Mouse (Mus musculus) heart, postnatal 0 days (tissue): ENCODE measurements around the gene Naa25. TPM values are rescaled to one million over a fixed set of nuclear protein-coding genes. Genes with fewer than 3 reads are reported as not detected.

Source experiments
- ATAC-seq: fragments of 200-750 bp; cut with Nextera tagmentation; 2 replicates; pipeline ENCODE4 v1.8.0; 2017; ENCODE audit warnings: low read depth, moderate number of reproducible peaks, moderate library complexity; ENCODE audit not compliant: insufficient read depth
- DNase-seq: peaks from one replicate; pipeline ENCODE4 v3.0.0-alpha.2; 2016; ENCODE audit warnings: low spot score
- H3K27ac ChIP-seq: fragments of 300-500 bp; sonication (generic); 2 replicates; pipeline ENCODE4 v1.5.1; 2014; ENCODE audit warnings: low read depth, mild to moderate bottlenecking
- H3K27me3 ChIP-seq: fragments of 300-500 bp; sonication (generic); 2 replicates; pipeline ENCODE4 v1.6.1; 2014; ENCODE audit warnings: low read length, mixed read lengths; ENCODE audit not compliant: control insufficient read depth, insufficient read depth
- H3K36me3 ChIP-seq: fragments of 300-500 bp; sonication (generic); replicated peaks from 2 replicates; pipeline ENCODE4 v1.6.1; 2014; ENCODE audit warnings: low read length, mixed read lengths; ENCODE audit not compliant: control insufficient read depth, insufficient read depth
- H3K4me1 ChIP-seq: fragments of 300-500 bp; sonication (generic); 2 replicates; pipeline ENCODE4 v1.6.1; 2014; ENCODE audit warnings: antibody characterized with exemption; ENCODE audit not compliant: control insufficient read depth, insufficient read depth
- H3K4me2 ChIP-seq: fragments of 300-500 bp; sonication (generic); 2 replicates; pipeline ENCODE4 v1.6.1; 2014; ENCODE audit warnings: low read depth, mild to moderate bottlenecking, low read length, moderate library complexity
- H3K4me3 ChIP-seq: fragments of 300-500 bp; sonication (generic); 2 replicates; pipeline ENCODE4 v1.5.1; 2014; ENCODE audit warnings: low read depth, low read length
- H3K9ac ChIP-seq: fragments of 300-500 bp; sonication (generic); replicated peaks from 2 replicates; pipeline ENCODE4 v1.6.1; 2014; ENCODE audit warnings: low read depth, low read length, mixed read lengths
- H3K9me3 ChIP-seq: fragments of 300-500 bp; sonication (generic); replicated peaks from 2 replicates; pipeline ENCODE4 v1.6.1; 2016; ENCODE audit warnings: low read length; ENCODE audit not compliant: control insufficient read depth
- CTCF ChIP-seq: IDR thresholded peaks from 2 replicates; pipeline ENCODE4 v1.5.1; 2016; ENCODE audit warnings: antibody characterized with exemption, control low read depth, low read depth
- EP300 ChIP-seq: IDR thresholded peaks from 2 replicates; pipeline ENCODE4 v1.6.1; 2016; ENCODE audit warnings: antibody characterized with exemption, low read depth
- WGBS: fragments of 180-500 bp; shearing (Covaris S2); extraction: QIAGEN DNeasy Blood & Tissue Kit; methylation state at CpG from one replicate; pipeline ENCODE4 v1.1.7; 2014; 5-methylcytosine and 5-hydroxymethylcytosine counted together
- polyA plus RNA-seq: library from polyadenylated mRNA; unstranded; fragments of >200 nt; fragmentation: Nextera tagmentation; extraction: Ambion mirVana; gene quantifications from 2 replicates; pipeline ENCODE4 v1.2.1, GENCODE M21; 2015
- total RNA-seq: library from RNA; depleted of rRNA; stranded (reverse); fragments of >200 nt; gene quantifications from 2 replicates; pipeline ENCODE4 v1.2.3, GENCODE M21; 2014; ENCODE audit warnings: low replicate concordance

Naa25 gene
- total and polyA plus RNA-seq, 2 experiments from 2014 or later: 15.8 to 21.4 TPM

DNA sequence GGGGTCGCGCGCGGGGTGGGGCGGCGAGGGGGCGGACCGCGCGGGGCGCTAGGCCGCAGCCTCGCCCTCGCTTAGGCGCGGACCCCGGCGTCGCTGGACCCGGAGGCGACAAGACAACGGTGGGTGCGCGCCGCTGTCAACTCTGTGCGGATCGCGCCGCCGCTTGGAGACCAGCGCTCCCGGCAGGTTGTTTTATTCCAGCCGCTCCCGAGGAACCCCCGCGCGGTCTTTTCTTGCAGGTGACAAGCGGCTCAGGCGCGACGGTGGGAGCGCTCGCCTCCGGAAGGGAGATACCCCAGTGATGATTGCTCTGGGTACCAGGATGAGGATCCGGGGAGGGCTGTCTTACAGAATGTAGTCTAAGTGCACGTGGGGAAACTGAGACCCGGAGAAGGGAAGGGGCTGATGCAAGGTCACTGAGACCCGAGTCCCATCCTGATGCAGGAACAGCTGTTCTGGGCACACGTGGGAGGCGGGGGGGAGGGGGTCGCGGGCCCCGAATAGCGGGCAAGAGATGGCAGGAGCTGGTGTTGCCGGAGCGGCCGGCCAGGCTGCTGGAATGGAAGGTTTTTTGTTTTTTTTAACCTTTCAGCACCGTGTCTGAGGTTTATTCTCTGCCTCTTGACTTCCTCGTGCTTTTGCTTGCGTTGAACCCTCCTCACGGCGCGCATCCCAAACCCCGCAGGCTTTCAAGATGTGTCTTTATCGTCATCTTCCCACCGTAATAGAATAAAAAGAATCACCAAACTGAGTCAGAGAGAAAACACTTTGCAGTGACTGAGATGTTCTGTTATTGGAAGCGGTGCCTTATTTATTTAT is 619 bp downstream of the Naa25 start:
- H3K4me3 ChIP-seq: peak overlapping the region; percentile 98
- peak overlapping the region; percentile 84 for H3K9ac ChIP-seq
- ATAC-seq (peak; percentile 68), DNase-seq (peak; percentile 60)
- under 1% methylated on average over 55 of the region's 67 CpGs for WGBS
- no peak for TF ChIP-seq CTCF
- no peak for TF ChIP-seq EP300
- no peaks in the 10 kb centered on the region for H3K9me3 ChIP-seq
- peak overlapping the region; percentile 100 for H3K4me2 ChIP-seq
- H3K4me1 ChIP-seq: peaks cover 9% of the 10 kb centered on the region
- no peaks in the 10 kb centered on the region for H3K27me3 ChIP-seq
- H3K27ac ChIP-seq: peak overlapping the region; percentile 39
- H3K36me3 ChIP-seq: no peaks in the 10 kb centered on the region

DNA sequence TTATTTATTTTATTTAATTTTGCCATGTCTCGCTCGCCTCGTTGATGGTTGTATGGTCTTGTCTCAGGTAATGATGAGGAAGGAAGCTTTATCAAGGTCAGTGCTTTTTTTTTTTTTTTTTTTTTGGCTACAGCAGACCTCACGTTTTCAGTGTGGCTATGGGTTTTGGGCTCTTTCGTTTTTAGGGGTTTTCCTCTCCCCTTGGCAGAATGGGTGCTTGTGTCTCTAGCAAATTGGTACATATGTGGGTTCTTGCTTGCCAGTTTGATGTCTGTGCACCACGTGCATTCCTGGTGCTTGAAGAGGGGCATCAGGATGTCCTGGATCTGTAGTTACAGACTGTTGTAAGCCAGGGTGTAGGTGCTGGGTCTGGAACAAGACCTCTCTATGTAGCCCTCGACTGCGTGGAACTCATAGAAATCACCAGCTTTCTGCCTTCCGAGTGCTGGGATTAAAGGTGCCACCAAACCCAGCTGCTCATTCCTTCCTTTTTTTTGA is 1.3 kb downstream of the Naa25 start:
- peak overlapping the region; percentile 84 for H3K9ac ChIP-seq
- TF ChIP-seq CTCF: no peak
- H3K9me3 ChIP-seq: no peaks in the 10 kb centered on the region
- no peaks in the 10 kb centered on the region for H3K27me3 ChIP-seq
- 35% methylated on average over 9 of the region's 9 CpGs for WGBS
- H3K4me3 ChIP-seq: peak overlapping the region; percentile 98
- H3K4me2 ChIP-seq: peak overlapping the region; percentile 100
- no peaks in the 10 kb centered on the region for H3K36me3 ChIP-seq
- ATAC-seq (no peak), DNase-seq (no peak)
- peaks cover 11% of the 10 kb centered on the region for H3K4me1 ChIP-seq
- H3K27ac ChIP-seq: no peak overlapping the region

DNA sequence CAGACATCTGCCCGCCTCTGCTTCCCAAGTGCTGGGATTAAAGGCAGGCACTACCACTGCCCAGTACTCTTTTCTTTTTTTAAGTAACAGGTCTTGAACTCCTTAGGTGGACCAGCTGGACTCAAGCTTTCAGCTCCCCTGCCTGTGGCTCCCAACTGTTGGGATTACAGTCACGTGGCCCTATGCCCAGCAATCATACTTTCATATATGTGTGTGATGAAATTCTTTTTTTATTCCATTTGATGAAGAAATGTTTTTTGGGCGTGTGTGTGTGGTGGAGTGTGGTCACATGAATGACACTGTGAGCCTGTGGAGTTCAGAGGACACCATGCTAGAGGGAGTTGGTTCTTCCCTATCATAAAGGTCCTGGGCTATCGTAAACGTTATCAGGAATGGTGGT is 1.8 kb downstream of the Naa25 start:
- Histone ChIP-seq H3K27me3 (no peaks in the 10 kb centered on the region), H3K27ac (no peak overlapping the region), H3K4me1 (peaks cover 13% of the 10 kb centered on the region), H3K4me2 (no peak overlapping the region), H3K9me3 (no peaks in the 10 kb centered on the region), H3K9ac (no peak overlapping the region), H3K36me3 (no peaks in the 10 kb centered on the region), H3K4me3 (no peak overlapping the region)
- 81% methylated on average over 5 of the region's 5 CpGs for WGBS
- DNase-seq: no peak
- no peak for ATAC-seq
- TF ChIP-seq CTCF (no peak), EP300 (no peak)

DNA sequence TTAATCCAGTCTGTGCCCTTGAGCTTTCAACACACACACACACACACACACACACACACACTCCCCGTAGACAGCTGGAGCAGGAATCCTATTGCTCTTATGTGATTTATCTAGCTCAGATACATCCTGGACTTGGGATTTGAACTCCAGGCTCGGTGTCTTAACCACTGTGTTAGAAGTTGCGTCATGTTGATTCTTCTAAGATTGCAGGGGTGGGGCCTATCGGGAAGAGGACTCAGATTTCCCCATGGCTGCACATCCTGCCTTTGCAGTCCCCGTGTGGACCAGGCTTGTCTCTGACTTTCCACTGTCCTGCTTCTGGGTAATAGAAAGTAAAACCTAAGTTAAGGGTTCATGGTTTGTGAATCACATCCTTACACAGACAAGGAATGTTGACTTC is 2.3 kb downstream of the Naa25 start:
- Histone ChIP-seq H3K9me3 (no peaks in the 10 kb centered on the region), H3K27me3 (no peaks in the 10 kb centered on the region), H3K27ac (no peak overlapping the region), H3K4me2 (no peak overlapping the region), H3K36me3 (no peaks in the 10 kb centered on the region), H3K4me3 (no peak overlapping the region), H3K4me1 (peaks cover 13% of the 10 kb centered on the region), H3K9ac (no peak overlapping the region)
- 54% methylated on average over 5 of the region's 5 CpGs for WGBS
- DNase-seq: no peak
- no peak for TF ChIP-seq CTCF
- no peak for TF ChIP-seq EP300
- no peak for ATAC-seq

DNA sequence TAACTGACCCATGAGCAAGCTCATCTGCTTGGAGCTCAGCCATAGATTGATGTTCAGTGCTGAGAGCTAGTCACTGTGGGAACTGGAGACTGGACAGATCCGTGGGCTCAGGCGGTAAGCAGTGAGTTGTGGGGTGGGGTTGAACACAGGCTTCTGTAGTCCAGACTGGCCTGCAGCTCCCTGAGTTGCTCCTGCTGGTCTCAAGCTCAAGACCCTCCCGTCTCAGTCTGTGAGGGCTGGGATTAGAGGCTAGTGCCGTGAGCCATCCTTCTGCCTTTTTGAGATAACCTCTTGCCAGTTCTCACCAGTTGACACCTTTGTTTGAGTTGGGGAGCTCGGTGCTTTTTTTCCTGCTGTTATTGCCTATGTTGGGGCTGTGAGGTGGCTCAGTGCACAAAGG is 3.1 kb downstream of the Naa25 start:
- DNase-seq: no peak

DNA sequence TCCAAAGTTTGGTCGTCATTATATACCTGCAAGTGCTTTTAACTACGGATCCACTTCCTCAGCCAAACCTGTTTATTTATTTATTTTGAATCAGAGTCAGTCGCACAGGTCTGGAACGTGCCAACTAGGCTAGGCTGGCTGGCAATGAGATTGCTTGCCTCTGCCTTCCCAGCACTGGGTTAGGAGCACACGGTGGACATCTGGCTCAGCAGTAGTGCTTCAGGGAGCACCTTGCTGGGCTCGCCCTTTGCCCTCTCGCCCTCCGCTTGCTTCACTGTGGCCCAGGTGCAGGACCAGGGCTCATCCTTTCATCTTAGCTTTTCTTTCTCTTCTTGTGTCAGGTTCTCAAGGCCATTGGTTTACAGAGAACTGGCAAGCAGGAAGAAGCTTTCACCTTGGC is 10.1 kb downstream of the Naa25 start:
- Histone ChIP-seq H3K4me1 (0 out of 2 replicates have a peak, but pooled peaks cover 4% of the 10 kb centered on the region), H3K9ac (no peak overlapping the region), H3K9me3 (no peaks in the 10 kb centered on the region), H3K36me3 (peaks cover 52% of the 10 kb centered on the region), H3K4me2 (no peak overlapping the region), H3K27ac (no peak overlapping the region), H3K4me3 (no peak overlapping the region), H3K27me3 (no peaks in the 10 kb centered on the region)
- no peak for DNase-seq
- ATAC-seq: no peak
- TF ChIP-seq CTCF (no peak), EP300 (no peak)
- WGBS: 88% methylated on average over 8 of the region's 8 CpGs

More for the DNA sequence above, 3.1 kb downstream of the Naa25 start:
- Histone ChIP-seq H3K27me3 (no peaks in the 10 kb centered on the region), H3K4me3 (no peak overlapping the region), H3K9me3 (no peaks in the 10 kb centered on the region), H3K4me1 (peaks cover 13% of the 10 kb centered on the region), H3K4me2 (no peak overlapping the region), H3K9ac (no peak overlapping the region), H3K36me3 (no peaks in the 10 kb centered on the region), H3K27ac (no peak overlapping the region)
- 66% methylated on average over 5 of the region's 5 CpGs for WGBS
- TF ChIP-seq CTCF (no peak), EP300 (no peak)
- no peak for ATAC-seq
